Mouse (Mus musculus) midbrain, postnatal 0 days (tissue): ENCODE data around the gene Acot9. TPM values are rescaled to one million over a fixed set of nuclear protein-coding genes. Genes with fewer than 3 reads are reported as not detected.

Source experiments
- ATAC-seq: fragments of 200-750 bp; cut with Nextera tagmentation; 2 replicates; pipeline ENCODE4 v1.8.0; 2017; ENCODE audit warnings: moderate number of reproducible peaks, mild to moderate bottlenecking, moderate TSS enrichment, moderate library complexity; ENCODE audit not compliant: low FRiP score
- DNase-seq: peaks from one replicate; pipeline ENCODE4 v3.0.0-alpha.2; 2015; ENCODE audit warnings: low spot score
- H3K27ac ChIP-seq: fragments of 300-500 bp; sonication (generic); 2 replicates; pipeline ENCODE4 v1.5.1; 2014; ENCODE audit warnings: low read depth, mild to moderate bottlenecking, low read length, mixed read lengths
- H3K27me3 ChIP-seq: fragments of 300-500 bp; sonication (generic); 2 replicates; pipeline ENCODE4 v1.6.1; 2014; ENCODE audit warnings: low read length, control low read depth, mixed read lengths; ENCODE audit not compliant: insufficient read depth
- H3K36me3 ChIP-seq: fragments of 300-500 bp; sonication (generic); 2 replicates; pipeline ENCODE4 v1.6.1; 2014; ENCODE audit warnings: low read length, control low read depth, mixed read lengths; ENCODE audit not compliant: insufficient read depth
- H3K4me1 ChIP-seq: fragments of 300-500 bp; sonication (generic); 2 replicates; pipeline ENCODE4 v1.6.1; 2014; ENCODE audit warnings: mild to moderate bottlenecking, control low read depth, antibody characterized with exemption, low read length, mixed read lengths; ENCODE audit not compliant: insufficient read depth
- H3K4me2 ChIP-seq: fragments of 300-500 bp; sonication (generic); 2 replicates; pipeline ENCODE4 v1.6.1; 2014; ENCODE audit warnings: low read depth, mild to moderate bottlenecking, low read length, mixed read lengths; ENCODE audit not compliant: poor library complexity, severe bottlenecking
- H3K4me3 ChIP-seq: fragments of 300-500 bp; sonication (generic); 2 replicates; pipeline ENCODE4 v1.5.1; 2014; ENCODE audit warnings: low read depth, mild to moderate bottlenecking, low read length, moderate library complexity
- H3K9ac ChIP-seq: fragments of 300-500 bp; sonication (generic); replicated peaks from 2 replicates; pipeline ENCODE4 v1.6.1; 2014; ENCODE audit warnings: mild to moderate bottlenecking, low read length, moderate library complexity, mixed read lengths; ENCODE audit not compliant: poor library complexity, severe bottlenecking
- H3K9me3 ChIP-seq: fragments of 300-500 bp; sonication (generic); 2 replicates; pipeline ENCODE4 v1.6.1; 2016; ENCODE audit warnings: low read length, control low read depth
- CTCF ChIP-seq: IDR thresholded peaks from 2 replicates; pipeline ENCODE4 v1.5.1; 2016; ENCODE audit warnings: antibody characterized with exemption, mild to moderate bottlenecking
- WGBS: fragments of 180-500 bp; shearing (Covaris S2); extraction: QIAGEN DNeasy Blood & Tissue Kit; methylation state at CpG from one replicate; pipeline ENCODE4 v1.1.7; 2014; 5-methylcytosine and 5-hydroxymethylcytosine counted together
- polyA plus RNA-seq: library from polyadenylated mRNA; unstranded; fragments of >200 nt; fragmentation: Nextera tagmentation; extraction: Ambion mirVana; gene quantifications from 2 replicates; pipeline ENCODE4 v1.2.1, GENCODE M21; 2015
- total RNA-seq: library from RNA; depleted of rRNA; stranded (reverse); fragments of >200 nt; gene quantifications from 2 replicates; pipeline ENCODE4 v1.2.3, GENCODE M21; 2014

The Acot9 gene
- total and polyA plus RNA-seq, 2 experiments from 2014 or later: 30.8 to 51.7 TPM

DNA sequence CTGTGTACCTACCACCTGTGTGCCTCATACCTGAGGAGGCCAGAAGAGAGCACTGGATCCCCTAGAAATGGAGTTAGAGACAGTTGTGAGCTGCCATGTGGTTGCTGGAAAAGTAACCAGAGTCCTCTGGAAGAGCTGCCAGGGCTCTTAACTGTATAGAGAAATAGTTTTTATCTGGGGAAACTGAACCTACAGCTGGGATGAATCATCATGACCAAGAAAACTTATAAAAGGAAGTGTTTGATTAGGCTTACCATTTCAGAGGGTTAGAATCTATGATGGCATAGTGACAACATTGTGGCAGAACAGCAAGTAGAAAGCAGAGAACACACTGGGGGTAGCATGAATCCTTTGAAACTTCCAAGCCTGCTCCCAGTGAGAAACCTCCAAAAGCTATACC, 5.4 kb upstream of the Acot9 start:
- no peak overlapping the region for H3K9ac ChIP-seq
- no peak for DNase-seq
- ATAC-seq: no peak
- H3K9me3 ChIP-seq: no peaks in the 10 kb centered on the region
- TF ChIP-seq CTCF: no peak
- H3K36me3 ChIP-seq: no peaks in the 10 kb centered on the region
- H3K4me2 ChIP-seq: no peak overlapping the region
- H3K27ac ChIP-seq: no peak overlapping the region
- H3K27me3 ChIP-seq: no peaks in the 10 kb centered on the region
- H3K4me3 ChIP-seq: no peak overlapping the region
- H3K4me1 ChIP-seq: no peaks in the 10 kb centered on the region

DNA sequence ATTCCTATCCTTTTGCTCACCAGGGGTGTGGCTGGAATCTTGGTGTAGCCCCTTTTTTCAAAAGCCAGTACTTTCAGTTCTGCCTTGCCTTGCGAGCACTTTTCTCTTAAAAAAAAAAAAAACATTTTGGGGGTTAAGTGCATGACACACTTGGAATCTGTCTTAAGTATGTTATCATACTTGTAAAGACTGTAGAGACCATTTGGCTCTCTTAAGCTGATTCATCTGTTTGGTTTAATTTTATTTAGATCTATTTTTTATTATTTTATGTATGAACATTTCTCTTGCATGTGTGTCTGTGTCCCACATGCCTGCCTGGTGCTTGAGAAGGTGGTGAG, 641 bp downstream of the Acot9 start:
- no peaks in the 10 kb centered on the region for H3K27me3 ChIP-seq
- no peak for ATAC-seq
- peak overlapping the region; percentile 51 for H3K4me3 ChIP-seq
- no peaks in the 10 kb centered on the region for H3K36me3 ChIP-seq
- no peaks in the 10 kb centered on the region for H3K4me1 ChIP-seq
- no peak for TF ChIP-seq CTCF
- H3K27ac ChIP-seq: no peak overlapping the region
- DNase-seq: no peak
- H3K4me2 ChIP-seq: peak overlapping the region; percentile 46
- WGBS: 29% methylated on average over 1 of the region's 1 CpGs
- H3K9me3 ChIP-seq: no peaks in the 10 kb centered on the region
- peak overlapping the region; percentile 68 for H3K9ac ChIP-seq

DNA sequence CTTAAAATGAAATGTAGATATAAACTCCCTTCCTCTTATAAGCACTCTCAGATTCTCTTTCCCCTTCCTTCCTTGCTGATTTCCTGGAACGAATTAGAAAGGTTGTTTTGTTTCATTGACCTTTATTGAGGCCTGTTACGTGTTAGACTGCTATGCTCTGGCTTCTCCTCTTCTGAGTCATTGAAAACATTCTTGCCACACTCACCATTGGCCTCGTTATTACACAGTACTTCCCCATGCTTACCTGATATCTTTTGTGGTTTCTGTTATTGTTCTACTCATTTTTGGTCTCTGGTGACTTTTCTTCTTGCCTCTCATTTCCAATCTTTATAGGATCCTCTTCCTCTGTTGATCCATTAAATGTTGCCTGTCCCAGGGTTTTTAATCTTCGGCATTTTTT, 16.2 kb downstream of the Acot9 start:
- no peaks in the 10 kb centered on the region for H3K27me3 ChIP-seq
- H3K4me3 ChIP-seq: no peak overlapping the region
- TF ChIP-seq CTCF: no peak
- H3K36me3 ChIP-seq: no peaks in the 10 kb centered on the region
- H3K27ac ChIP-seq: no peak overlapping the region
- DNase-seq (no peak), ATAC-seq (no peak)
- no peak overlapping the region for H3K4me2 ChIP-seq
- H3K9ac ChIP-seq: no peak overlapping the region
- 76% methylated on average over 4 of the region's 4 CpGs for WGBS
- no peaks in the 10 kb centered on the region for H3K4me1 ChIP-seq
- H3K9me3 ChIP-seq: no peaks in the 10 kb centered on the region

DNA sequence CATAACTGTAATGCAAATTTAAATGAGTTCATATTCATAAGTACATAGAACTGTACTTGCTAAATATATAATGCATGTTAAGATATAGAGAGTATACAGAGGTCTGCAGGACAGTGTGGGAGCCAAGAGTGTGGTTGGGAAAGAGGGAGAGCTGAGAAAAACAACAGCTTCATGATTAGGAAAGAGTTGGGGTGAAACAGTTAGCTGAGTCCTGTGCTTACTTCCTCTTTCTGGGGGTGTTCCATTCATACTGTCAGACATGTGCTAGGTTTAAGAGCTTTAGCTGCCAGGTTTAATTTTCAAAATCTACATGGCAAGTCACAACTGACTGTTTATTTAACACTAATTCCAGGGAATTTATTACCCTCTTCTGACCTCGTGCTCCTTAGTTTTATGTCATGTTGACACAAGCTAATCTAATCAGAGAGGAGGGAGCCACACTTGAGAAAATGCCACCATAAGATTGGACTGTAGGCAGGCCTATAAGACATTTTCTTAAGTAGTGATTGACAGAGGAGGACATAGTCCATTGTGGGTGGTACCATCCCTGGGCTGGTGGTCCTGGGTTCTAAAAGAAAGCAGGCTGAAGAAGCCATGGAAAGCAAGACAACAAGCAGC, 18.3 kb downstream of the Acot9 start:
- ATAC-seq: no peak
- no peak overlapping the region for H3K4me3 ChIP-seq
- H3K9ac ChIP-seq: no peak overlapping the region
- no peaks in the 10 kb centered on the region for H3K36me3 ChIP-seq
- H3K4me1 ChIP-seq: no peaks in the 10 kb centered on the region
- DNase-seq: no peak
- H3K9me3 ChIP-seq: no peaks in the 10 kb centered on the region
- H3K4me2 ChIP-seq: no peak overlapping the region
- no peak for TF ChIP-seq CTCF
- H3K27me3 ChIP-seq: no peaks in the 10 kb centered on the region
- H3K27ac ChIP-seq: no peak overlapping the region
- WGBS: 78% methylated on average over 1 of the region's 1 CpGs

DNA sequence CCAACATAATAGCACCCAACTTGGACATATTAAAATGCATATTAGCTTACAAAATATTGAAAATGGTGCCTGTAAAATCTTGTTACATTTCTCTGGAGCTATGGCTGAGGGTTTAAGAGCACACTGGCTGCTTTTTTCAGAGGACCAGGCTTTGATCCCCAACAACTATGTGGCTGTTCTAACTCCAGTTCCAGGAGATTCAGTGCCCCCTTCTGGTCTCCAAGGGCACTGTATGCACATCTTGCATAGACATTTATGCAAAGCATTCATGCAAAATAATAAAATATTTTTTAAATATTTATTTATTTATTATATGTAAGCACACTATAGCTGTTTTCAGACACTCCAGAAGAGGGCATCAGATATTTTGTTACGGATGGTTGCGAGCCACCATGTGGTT, 44.1 kb downstream of the Acot9 start:
- no peaks in the 10 kb centered on the region for H3K27me3 ChIP-seq
- H3K9ac ChIP-seq: no peak overlapping the region
- no peak for TF ChIP-seq CTCF
- no peaks in the 10 kb centered on the region for H3K36me3 ChIP-seq
- H3K27ac ChIP-seq: no peak overlapping the region
- no peaks in the 10 kb centered on the region for H3K9me3 ChIP-seq
- no peak for DNase-seq
- no peak overlapping the region for H3K4me2 ChIP-seq
- H3K4me1 ChIP-seq: no peaks in the 10 kb centered on the region
- ATAC-seq: no peak
- no peak overlapping the region for H3K4me3 ChIP-seq
- 96% methylated on average over 2 of the region's 2 CpGs for WGBS

DNA sequence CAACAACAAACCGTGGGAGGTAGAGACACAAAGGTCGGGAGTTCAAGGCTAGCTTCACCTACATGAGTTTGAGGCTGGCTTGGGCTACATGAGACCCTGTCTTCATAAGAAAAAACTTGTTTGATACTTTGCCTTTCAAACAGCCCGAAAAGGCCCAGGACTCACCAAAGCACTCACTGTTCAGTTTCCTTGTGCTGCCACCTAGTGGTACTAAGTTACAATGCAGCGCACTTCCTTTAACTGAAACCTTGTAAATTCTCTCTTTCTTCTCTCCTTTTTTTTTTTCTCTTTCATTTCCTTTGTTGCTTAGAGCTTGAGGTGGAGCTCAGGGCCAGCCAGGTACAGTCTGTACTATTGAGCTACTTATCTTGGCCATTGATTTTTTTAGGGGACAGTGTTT, 55.8 kb downstream of the Acot9 start:
- H3K27me3 ChIP-seq: no peaks in the 10 kb centered on the region
- peak; percentile 76 for TF ChIP-seq CTCF
- WGBS: 38% methylated on average over 4 of the region's 4 CpGs
- no peak overlapping the region for H3K4me3 ChIP-seq
- no peaks in the 10 kb centered on the region for H3K9me3 ChIP-seq
- H3K9ac ChIP-seq: no peak overlapping the region
- no peaks in the 10 kb centered on the region for H3K4me1 ChIP-seq
- DNase-seq (peak; percentile 57), ATAC-seq (no peak)
- no peak overlapping the region for H3K27ac ChIP-seq
- H3K4me2 ChIP-seq: no peak overlapping the region
- H3K36me3 ChIP-seq: no peaks in the 10 kb centered on the region
